Mouse (Mus musculus) fibroblast of lung, adult 2 months (primary cell): ENCODE measurements around the gene Cadm1.

Experiments used
- DNase-seq: peaks from one replicate; pipeline ENCODE4 v3.0.0-alpha.2; 2011; ENCODE audit warnings: low read depth

Cadm1 gene

DNA sequence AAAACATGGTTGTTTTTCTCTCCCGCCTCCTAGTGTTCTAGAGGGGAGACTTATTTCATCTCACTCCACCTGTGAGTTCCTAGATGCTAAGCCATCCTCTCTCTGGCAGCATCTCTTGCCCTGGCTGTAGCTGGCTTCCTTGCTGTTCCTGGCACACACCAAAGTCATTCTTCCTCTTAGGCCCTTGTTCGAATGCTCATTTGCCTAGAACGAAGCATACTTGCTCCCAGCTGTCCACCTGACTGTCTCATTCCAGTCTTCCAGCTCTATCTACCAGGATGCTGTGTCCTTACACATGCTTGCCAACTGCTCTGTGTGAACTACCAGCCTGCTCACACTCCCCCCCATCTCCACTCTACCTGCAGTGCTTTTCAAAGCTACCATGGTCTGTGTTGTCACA, 211.8 kb downstream of the Cadm1 start:
- no peak for DNase-seq

DNA sequence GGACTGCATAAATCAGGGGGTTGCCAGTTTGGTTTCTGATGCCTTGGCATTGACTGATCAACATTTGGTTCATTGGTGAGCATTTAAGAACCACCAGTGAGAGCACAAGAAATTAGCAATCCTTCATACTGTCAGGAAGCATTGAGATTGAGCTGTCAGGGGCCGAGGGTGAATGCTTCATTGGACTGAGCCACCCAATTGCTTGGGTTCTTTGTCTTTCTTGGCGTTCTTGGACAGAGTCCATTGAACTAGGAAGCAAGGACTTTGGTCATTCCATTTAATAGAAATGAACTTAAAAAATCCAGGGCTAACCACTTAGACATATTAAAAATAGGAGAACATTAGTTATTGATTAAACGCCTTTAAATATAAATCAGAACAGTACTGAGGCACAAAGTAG, 214.9 kb downstream of the Cadm1 start:
- DNase-seq, result no peak

DNA sequence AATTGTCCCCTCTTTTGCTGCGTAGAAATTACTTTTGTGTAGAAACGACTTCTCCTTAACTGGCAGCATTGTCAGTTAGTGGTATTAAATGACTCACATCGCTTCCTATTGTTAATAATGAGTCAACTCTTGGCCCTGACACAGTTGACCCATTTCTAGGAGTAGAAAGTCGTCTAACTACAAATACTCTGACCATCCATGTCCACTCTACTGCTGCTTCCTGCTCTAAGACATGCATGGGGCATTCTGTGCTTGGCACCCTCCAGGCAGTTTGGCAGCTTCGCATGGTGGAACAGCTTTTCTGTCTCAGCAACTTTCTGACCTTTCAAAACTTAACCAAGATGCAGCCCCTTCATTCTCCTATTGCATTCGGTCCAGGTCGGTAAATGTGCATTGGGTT, 215.7 kb downstream of the Cadm1 start:
- no peak for DNase-seq

DNA sequence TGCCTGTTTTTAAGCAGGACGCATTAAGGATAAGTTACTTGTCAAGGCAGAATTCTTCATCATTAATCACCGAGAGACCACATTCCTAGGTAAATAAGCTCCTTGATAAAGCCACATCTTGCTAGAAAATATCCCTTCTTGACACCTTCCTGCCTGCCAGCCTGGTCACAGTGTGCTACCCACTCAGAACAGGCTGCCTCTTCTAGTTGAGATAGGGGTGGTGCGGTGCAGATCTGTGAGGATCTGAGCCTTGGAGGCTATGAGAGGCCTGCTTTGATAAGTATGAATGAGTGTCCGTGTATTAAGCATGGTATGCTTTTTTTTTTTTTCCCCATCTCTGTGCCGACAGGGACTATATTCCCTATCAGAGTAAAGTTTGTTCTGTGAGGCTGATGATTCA, 219.2 kb downstream of the Cadm1 start:
- no peak for DNase-seq

DNA sequence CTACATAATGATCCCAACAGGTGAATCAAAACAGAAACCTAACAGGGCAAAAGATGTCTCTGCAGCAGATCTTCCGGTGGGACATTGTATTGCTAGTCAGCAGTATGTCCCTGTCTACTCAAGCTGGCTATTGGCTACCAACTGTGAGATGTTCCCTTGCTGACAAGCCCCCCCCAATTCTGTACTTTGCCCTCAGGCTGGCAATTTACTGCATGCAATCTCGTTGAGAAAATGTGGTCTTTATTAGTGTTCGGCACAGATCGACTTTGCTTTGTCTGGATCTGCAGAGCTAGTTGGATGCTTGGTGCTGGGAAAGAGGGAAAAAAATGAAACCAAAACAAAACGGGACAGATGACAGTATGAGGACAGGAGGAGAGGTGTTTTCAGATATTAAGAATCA, 222.5 kb downstream of the Cadm1 start:
- DNase-seq, result no peak

DNA sequence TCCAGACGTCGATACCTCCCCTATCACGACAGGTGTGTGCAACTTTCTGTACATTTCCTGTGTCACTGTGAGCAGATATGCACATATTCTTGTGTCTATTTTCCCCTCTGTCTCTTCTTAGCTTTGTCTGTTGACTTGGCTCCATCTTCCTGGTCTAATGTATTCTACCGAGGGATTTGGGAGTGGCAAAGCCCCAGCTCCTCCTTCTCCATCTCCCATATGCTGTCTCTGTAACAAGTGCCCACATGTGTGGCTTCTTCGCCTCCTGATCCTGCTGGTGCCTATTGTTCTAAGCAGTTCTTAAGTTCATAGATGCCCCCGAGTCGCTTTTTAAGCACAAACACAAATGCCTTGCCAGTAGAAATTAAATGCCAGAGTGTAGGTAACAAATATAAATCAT, 223.2 kb downstream of the Cadm1 start:
- no peak for DNase-seq

DNA sequence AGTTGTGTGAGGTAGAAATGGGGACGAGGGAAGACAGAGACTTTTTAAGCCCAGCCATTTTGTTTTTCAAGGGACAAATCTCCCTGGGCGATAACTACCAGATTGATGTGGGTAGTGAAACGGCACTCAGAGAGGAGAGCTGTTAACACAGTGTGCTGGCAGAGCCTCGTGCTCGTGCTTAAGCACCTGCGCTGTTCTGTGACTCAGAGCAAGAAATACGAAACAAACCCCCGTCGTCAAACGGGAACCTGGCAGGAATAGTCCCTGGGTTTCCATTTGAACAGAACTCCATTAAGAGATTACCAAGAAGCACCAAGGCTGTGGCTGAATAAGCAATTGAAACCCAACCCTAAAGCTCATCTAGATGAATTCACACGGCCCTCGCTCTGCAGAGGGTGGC, 225.1 kb downstream of the Cadm1 start:
- DNase-seq, result no peak

DNA sequence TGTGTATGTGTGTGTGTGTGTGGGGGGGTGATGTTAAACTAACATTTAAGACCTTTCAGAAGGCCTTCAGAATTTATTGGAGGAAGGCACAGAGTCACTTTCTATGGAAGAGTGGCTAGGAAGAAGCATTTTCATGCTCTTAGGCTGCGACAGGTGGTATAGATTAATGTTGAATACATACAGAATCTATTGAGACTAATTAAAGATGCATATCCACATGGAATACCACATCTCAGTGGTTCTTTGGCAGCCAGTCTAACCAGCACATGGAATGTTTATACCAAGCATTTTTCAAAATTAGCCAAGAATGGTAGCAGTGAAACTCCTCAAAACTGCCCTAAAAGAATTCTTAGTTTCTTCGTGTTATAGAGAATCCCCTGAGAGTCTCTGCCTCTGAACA, 227.8 kb downstream of the Cadm1 start:
- DNase-seq, result no peak

DNA sequence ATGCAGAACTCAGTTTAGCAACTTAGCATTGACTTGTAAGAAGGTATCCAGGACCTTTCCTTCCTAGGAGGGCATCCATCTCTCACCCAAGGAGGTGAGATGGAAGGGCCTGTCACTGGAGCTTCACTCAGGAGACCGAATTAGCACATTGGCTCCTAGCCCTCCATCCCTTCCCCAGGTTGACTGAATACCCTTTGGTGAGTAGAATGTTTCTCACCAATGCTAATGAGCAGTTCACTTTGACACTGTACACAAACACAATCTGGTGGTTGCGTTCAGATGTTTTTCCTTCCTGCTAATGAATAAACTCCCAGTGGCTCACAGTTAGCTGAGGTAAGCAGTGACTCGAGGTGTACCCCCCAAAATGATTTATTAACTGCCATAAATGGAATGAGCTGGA, 228.3 kb downstream of the Cadm1 start:
- DNase-seq, result no peak

DNA sequence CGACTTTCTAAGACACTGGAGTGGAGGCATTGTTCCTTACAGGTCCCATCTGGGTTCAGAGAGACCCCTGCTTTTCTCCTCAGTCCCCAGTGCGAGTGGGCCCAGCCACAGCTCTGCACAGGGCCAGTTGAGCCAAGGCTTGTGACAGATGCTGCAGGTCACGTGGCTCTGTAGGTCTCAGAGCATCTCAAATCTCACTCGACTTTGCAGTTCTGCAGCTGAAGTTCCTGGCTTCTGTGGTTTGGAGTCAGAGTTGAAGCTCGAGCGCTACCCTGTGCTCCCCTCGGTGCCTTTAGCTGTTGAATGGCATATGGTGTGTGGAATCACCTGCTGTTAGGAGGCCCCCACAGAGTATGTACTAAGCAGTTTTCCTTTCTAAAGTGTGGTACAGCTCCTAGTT, 229.8 kb downstream of the Cadm1 start:
- no peak for DNase-seq

DNA sequence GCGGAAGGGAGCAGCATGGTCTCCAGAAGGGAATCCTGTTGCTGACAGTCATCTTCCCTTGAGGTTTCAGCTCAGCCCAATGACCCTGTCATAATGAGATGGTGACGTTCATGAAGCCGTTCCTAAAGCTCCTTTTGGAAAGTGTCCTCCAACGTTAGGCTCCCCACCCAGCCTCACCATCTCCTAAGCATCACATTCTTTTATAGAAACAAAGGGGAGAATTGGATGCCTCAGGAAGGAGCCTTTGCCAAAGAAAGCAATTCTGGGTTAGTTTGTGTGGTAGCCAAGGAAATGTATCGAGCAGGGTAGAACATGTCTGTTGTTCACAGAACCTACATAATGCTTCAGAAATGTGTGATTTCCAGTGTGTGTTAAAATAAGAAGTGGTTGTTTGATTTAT, 231.6 kb downstream of the Cadm1 start:
- no peak for DNase-seq

DNA sequence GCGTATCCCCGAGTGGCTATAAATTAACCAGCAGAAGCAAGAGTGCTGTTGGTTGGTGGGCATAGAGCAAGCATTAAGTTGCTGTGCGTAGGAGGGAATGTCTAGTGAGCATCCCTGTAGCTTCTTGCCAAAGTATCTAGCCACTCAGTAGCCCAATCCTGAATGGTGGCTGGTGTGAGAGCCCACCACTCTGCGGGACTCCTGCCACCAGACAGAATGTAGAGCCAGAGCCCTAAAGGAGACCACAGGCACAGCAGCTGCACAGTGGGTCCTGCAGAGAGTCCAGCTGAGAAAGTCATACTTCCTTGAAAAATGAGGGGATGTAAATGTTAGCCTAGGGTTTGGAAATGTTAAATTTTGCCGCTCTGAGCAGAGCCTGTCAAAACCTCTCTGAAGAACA, 232.9 kb downstream of the Cadm1 start:
- DNase-seq, result no peak

DNA sequence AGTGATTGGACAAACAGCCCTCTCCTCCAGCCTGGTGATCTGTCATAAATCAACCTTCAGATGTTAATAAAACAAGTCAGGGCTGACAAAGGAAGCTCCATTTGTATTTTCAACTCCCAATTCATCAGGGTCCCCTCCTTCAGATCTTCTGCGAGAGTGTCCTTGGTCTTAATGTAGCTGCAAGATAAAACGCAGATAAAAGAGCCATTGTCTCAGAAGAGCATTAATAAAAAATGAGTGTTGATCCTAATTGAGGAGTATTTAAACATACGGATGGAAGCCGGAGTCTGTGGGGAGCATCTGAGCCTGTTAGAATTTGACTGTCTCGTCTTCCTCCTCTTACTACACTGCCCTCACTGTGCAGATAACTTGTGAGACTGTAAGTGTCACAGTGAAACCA, 234.9 kb downstream of the Cadm1 start:
- no peak for DNase-seq

DNA sequence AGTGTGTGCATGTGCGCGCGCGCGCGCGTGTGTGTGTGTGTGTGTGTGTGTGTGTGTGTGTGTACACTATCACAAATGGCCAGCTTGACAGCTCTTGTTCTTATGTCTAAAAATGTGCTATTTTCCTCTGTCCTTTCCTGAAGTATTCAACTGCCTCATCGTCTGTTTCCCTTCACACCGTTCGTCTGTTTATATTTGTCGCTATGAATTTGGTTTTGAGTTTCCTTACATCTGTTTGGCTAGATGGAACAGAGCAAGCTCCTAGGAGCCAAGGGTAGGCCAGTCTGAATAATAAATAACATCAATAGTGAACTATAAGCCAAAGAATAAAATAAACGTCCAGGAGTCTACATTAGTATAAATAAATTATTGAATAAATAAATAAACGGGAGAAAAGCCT, 235.3 kb downstream of the Cadm1 start:
- DNase-seq, result no peak

DNA sequence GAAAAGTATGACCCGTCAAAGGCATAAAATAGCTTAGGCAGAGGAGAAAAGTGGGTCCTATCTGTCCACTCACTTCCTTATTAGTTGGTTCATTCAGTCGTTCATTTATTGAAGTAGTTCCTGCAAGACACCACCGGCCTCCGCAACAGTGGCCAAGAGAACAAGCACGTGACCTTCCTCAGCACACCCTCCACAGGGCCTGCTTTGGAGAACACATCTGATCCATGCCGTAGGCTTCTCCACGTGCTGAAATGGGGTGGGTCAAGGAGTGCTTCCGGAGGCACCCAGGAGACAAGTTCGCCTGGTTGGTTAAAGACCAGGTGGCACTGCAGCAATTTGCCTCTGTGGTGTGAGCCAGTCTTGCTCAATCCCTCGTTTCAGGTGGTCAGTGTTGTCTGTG, 236.4 kb downstream of the Cadm1 start:
- no peak for DNase-seq

DNA sequence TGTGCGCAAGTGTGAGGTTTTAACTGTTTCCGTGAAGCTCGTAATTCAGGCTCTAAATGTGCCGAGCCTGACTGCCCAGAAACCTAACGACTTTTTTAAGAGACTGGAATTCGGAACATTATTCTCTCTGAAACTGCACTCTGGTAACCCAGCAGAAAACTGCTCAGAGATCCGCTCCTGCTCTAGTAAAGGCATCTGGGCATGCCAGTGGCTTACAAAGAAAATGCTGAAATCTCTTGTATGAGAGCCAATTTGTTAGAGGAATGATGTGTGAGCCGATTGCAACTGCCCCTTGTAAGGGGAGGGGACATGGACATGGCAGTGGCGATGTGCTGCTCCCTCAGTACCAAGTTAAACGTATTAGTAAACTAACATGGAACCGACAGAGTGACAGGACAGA, 240.9 kb downstream of the Cadm1 start:
- no peak for DNase-seq

DNA sequence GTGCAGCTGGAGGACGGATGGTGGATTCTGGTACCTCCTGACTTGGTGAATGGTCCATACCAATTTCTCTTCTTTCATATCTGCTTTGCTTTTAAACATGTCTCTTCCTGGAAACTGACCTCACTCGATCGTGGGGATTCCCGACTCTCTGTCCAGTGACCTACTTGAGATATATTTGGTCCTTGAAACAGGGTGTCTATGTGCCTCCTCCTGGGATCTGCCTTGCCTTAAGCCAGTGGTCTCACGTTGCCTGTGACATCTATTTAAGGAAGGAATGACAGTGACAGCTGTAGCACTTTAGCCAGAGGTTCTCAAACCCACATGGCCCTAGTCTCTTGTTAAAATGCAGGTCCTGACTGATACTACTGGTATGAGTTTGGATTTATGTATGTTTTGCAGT, 242.0 kb downstream of the Cadm1 start:
- no peak for DNase-seq

DNA sequence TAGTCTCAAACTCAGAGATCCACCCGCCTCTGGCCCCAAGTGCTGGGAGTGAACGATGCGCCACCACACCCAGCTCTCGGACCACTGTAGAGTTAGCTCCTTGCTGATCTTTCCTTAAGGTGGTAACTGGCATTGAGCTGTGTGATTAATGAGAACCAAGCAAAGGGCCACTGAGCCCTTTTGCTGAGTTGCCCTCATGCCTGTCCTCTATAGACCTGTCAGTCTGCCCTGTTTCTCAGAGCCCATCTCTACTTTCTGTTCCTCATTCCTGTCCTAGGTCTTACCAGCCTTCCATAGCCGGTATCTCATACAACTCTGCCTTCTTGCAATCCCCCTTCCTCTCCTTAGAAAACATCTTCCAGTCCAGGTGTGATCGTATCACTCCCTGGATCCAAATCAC, 242.8 kb downstream of the Cadm1 start:
- no peak for DNase-seq

DNA sequence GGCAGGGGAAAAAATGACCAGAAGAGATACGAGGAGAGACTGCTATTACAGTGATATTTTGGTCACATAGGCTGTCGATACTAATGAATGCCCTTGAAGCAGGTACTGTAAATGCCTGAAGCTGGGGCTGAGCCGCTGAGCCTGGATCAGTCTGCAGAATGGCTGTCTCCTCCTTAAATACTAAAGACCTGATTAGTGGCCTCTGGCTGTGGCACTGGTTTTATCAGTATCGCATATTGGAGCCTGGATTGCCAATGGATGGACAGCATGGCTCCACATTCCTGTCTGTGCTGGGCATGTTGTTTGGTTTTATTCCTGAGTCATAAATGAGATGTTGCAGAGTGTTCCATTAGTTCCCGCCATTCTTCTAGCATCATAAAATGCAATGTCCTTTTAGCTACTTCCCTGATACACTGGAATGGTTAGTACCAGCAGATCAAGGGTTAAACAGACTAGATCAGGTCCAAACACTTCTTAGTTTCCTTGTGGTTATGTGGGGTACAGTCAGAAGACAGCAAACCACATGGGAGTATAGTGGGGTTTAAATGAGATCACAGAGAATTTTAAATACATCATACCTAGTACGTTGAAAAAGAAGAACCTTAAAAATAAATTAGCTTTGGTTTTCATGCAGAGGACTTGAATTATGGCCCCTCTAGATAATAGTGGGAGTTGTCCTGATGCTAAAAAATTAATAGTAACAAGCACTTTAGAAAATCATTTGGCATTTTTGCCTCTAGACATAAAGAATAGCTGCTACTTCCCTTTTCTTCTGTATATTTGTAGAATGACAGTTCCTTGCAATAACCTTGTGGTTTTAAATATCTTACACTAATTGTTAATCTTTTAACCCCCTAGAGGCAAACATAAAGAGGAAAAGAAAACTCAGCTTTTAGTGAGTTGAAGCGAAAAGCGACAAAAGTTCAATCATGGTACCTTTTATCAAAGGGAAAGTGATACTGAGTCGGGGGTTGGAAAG, 247.3 kb downstream of the Cadm1 start:
- DNase-seq, result no peak

DNA sequence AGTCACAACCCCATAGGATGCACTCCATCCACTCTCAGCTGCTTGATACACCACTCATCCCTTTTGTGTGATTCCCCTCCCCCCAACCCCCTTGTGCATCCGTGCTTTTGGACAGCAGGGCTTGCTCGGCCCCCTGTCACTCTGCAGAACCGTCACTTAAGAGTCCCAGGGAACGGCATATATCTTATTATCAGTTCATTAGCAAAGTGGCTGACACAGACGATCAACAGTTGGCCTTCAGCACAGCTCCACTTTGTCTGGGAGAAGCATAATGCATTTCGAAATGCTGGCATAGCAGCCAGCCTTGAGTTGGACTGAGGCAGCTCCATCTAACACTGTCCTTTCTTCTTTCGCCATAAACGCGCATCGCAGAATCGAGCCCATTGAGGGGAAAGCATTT, 248.5 kb downstream of the Cadm1 start:
- DNase-seq, result no peak

DNA sequence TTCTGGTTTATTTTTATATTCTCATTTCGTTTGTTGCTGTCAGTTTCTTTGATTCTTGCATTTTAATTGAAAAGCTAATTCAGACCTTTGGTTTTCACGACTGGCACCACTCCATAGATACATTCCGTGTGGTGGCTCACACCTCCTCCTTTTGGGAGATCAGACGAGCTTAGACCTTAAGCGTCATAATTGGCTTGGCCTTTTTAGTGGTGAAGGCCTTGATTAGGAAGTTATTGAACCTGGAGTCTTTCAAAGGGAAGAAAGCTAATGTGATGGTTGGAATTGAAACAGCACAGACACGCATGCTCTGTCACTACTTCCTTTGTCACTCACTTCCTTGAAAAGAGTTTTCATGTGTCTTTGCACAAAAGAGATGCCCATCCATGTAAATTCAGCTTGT, 249.3 kb downstream of the Cadm1 start:
- DNase-seq, result no peak

DNA sequence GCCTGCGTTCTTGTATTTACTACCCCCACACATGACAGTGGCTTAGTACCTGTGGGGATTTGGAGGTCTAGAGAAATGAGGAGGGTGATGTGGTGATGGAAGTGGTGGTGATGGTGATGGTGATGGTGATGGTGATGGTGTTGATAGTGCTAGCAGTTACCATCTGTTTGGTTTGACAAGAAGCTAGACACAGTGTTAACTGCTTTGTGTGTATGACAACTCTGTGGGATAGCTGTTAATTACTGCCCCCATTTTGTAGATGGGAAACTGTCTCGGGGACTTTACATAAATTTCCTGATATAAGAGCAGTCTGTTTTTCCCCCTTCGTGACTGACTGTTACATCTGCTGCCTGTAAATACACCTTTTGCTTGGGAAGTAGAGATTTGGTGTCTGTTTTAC, 256.7 kb downstream of the Cadm1 start:
- no peak for DNase-seq

DNA sequence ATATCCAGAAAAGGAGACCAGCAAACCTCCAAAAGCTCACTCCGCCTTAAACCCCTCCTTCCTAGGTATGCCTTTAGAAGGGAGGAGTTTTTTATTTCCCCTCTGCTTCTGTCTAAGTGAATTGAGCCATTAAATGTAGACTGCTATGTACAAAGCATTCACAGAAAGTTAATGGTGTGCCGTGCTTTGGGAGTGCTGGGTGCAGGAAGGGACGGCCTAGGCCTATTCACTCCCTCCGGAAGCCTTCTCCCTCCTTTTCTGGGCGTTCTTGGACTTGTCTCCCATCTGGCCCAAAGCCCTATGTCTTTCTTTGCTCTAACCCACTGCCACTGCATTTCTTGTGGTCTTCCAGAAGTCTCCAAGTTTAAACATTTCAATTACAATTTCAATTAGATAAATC, 268.5 kb downstream of the Cadm1 start:
- no peak for DNase-seq

DNA sequence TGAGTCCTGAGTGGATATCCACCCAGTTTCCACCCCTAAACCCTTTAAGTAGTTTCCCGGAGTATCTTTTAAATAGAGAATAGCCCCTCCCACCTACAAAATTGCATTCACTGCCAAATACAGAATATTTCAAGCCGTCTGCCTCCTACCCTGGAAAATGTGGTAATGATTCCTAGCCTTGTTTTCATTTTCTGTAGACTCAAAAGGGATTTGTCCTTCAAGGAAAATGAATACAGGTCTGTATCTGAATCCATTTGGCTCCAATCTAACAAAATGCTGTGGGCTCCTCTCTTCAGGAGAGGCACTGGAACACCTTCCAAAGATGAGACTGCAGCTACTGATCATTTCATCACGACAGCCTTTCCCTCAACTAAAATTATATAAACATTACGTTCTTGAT, 271.3 kb downstream of the Cadm1 start:
- DNase-seq, result no peak
